Mouse (Mus musculus) adrenal gland, postnatal 10 days (tissue): ENCODE data around the gene Ppp1r3e. TPM values are rescaled to one million over a fixed set of nuclear protein-coding genes. Genes with fewer than 3 reads are reported as not detected.

Source experiments
- total RNA-seq, 2 experiments: library from RNA; stranded (reverse); gene quantifications; 2 replicates each; pipeline ENCODE4 v1.2.3; 2021

The Ppp1r3e gene
- total RNA-seq, 2 experiments from 2014 or later, result 11.2 to 16.6 TPM

Other genes with a start within 250 kb of the Ppp1r3e start
- not detected for gene Gm17606, start 236.6 kb downstream of the Ppp1r3e start, total RNA-seq
- 1 to 10 TPM; 1.7 to 2.5 TPM for gene Cdh24, start 236.2 kb downstream of the Ppp1r3e start, total RNA-seq
- gene 1700123O20Rik, start 191.3 kb downstream of the Ppp1r3e start, total RNA-seq, result 10 to 100 TPM; 35.5 to 36.6 TPM
- gene Acin1, start 190.6 kb downstream of the Ppp1r3e start, total RNA-seq, result 100 to 1,000 TPM; 132 to 167 TPM
- not detected for gene Gm29776, start 178.7 kb downstream of the Ppp1r3e start, total RNA-seq
- under 1 TPM; 0.57 to 0.70 TPM for gene Cebpe, start 165.4 kb downstream of the Ppp1r3e start, total RNA-seq
- gene Slc7a8, start 95.6 kb downstream of the Ppp1r3e start, total RNA-seq, result 10 to 100 TPM; 29.4 to 30.6 TPM
- gene Rnf212b, start 63.4 kb downstream of the Ppp1r3e start, total RNA-seq, result under 1 TPM in 1 of 2 experiments, not detected in 1; 0.87 TPM
- gene Homez, start 6.6 kb downstream of the Ppp1r3e start, total RNA-seq, result 10 to 100 TPM; 12.2 to 18.1 TPM
- gene Bcl2l2, start 5.8 kb upstream of the Ppp1r3e start, total RNA-seq, result 10 to 100 TPM; 39.3 to 44.2 TPM
- 1 to 10 TPM; 1.2 to 7.1 TPM for gene Gm20521, start 5.9 kb upstream of the Ppp1r3e start, total RNA-seq
- 100 to 1,000 TPM; 159 to 198 TPM for gene Pabpn1, start 14.9 kb upstream of the Ppp1r3e start, total RNA-seq
- 10 to 100 TPM; 29.8 to 37.2 TPM for gene Slc22a17, start 35.6 kb upstream of the Ppp1r3e start, total RNA-seq
- gene Efs, start 48.6 kb upstream of the Ppp1r3e start, total RNA-seq, result 1 to 10 TPM; 7.4 to 9.9 TPM
- not detected for gene Il25, start 55.1 kb upstream of the Ppp1r3e start, total RNA-seq
- gene Cmtm5, start 58.7 kb upstream of the Ppp1r3e start, total RNA-seq, result 1 to 10 TPM; 1.3 to 2.6 TPM
- gene Myh6, start 89.4 kb upstream of the Ppp1r3e start, total RNA-seq, result 10 to 100 TPM in 1 of 2 experiments, 1 to 10 TPM in 1; 5.1 to 22.1 TPM
- gene Gm17428, start 99.4 kb upstream of the Ppp1r3e start, total RNA-seq, result not detected
- gene Myh7, start 117.1 kb upstream of the Ppp1r3e start, total RNA-seq, result 100 to 1,000 TPM in 1 of 2 experiments, 10 to 100 TPM in 1; 24.9 to 114 TPM
- 10 to 100 TPM; 32.9 to 38.1 TPM for gene Ngdn, start 137.9 kb upstream of the Ppp1r3e start, total RNA-seq
- gene Zfhx2, start 214.8 kb upstream of the Ppp1r3e start, total RNA-seq, result 1 to 10 TPM; 5.2 to 9.9 TPM
- 10 to 100 TPM; 13.2 to 17.5 TPM for gene Thtpa, start 217.2 kb upstream of the Ppp1r3e start, total RNA-seq
- gene Ap1g2, start 229.0 kb upstream of the Ppp1r3e start, total RNA-seq, result 10 to 100 TPM; 20.0 to 31.3 TPM
- 1 to 10 TPM; 4.3 to 7.5 TPM for gene Jph4, start 239.4 kb upstream of the Ppp1r3e start, total RNA-seq